Mouse (Mus musculus) adrenal gland, postnatal 25 days (tissue): Measurements from ENCODE around the gene Arf3. TPM values are rescaled to one million over a fixed set of nuclear protein-coding genes. Genes with fewer than 3 reads are reported as not detected.

Experiments
- DNase-seq: peaks from one replicate; pipeline ENCODE4 v3.0.0; 2021; ENCODE audit warnings: mixed read lengths
- total RNA-seq: library from RNA; stranded (reverse); gene quantifications from 2 replicates; pipeline ENCODE4 v1.2.3, GENCODE M21; 2021

Gene Arf3
- total RNA-seq, 1 experiment from 2014 or later, result 138 TPM

- DNase-seq, result no peak
Measured at GRCm38 (mm10) chr15:98717301-98717700, 45.7 kb downstream of the Arf3 start.

- DNase-seq, result no peak
Measured at GRCm38 (mm10) chr15:98714230-98714652, 48.8 kb downstream of the Arf3 start.

DNA sequence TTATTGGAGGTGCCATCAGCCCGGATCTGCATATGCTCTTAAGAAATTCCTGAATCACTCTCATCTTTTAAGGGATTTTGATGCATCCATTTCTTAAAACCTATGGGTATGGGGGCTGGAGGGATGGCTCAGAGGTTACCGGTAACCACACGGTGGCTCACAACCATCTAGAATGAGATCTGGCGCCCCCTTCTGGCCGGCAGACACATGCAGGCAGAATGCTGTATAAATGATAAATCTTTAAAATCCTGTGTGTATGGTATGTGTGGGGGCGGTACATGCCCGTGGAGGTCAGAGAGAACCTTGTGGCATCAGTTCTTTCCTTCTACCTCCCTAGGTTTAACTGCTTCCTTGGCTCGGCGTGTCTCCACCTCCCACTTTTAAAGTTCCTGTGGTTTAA lies 52.6 kb downstream of the Arf3 start:
- peak; percentile 77 for DNase-seq

GRCm38 (mm10) chr15:98707766-98708372 lies 55.1 kb downstream of the Arf3 start, which contains the start of gene Ccdc65:
Ccdc65 (plus strand) TSS chr15:98708207.
- DNase-seq, result peak; percentile 80

GRCm38 (mm10) chr15:98704312-98704711 lies 58.7 kb downstream of the Arf3 start:
- DNase-seq, result no peak

GRCm38 (mm10) chr15:98699190-98700105 lies 63.6 kb downstream of the Arf3 start:
- DNase-seq, result peak; percentile 93

GRCm38 (mm10) chr15:98696216-98696615 lies 66.8 kb downstream of the Arf3 start:
- DNase-seq, result no peak

GRCm38 (mm10) chr15:98695726-98696125 lies 67.3 kb downstream of the Arf3 start:
- no peak for DNase-seq

DNA sequence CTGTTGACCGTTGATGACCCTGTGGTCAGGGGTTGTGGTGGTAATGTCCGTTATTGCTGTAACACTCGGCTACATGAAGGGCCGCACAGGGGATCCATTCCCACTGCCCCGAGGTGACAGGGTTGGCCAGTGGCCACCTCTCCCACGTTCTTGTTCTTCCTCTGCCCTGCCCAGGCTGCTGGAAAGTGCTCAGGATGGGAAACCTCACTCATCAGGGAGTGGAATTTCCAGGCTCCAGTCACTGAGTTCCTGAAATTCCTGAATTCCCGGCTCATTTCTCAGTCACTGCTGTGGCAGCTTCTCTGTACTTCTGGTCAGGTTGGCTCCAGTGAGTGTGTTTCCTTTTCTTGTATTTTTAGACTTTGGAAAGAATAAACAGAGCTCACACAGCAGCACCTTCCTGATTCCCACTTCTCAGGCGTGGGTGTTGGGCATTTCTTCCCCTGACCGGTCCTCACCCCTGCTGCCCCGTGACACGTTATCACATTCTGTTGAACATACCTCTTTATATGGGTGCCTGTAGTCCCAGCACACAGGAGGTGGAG lies 70.8 kb downstream of the Arf3 start:
- no peak for DNase-seq

DNA sequence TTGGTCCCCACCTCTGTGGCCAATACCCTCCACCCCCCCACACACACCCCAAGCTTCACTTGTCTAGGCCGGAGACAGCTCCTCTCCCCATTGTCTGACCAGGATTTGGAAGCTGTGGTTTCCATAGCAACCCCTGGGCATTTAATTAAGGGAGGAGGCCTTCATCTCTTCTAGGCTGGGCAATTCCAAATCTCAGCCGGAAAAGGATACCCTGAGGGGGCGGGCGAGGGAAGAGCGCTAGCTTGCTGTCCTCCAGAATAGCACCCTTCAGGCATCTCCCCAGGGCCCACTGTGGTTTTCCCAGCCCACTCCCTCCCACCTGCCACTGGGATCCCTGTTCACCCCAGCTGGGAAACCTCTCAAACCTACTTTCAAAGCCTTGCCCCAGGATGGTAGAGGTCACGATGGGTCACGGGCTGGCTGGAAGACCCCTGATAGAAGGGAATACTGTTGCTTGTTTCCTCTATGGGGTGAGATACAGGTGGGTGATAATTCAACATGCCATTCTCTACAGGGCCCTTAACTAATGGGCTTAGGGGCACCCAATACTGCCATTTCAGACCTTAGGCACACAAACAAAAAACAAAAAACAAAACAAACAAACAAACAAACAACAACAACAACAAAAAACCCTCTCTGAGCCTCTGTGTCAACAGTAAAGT lies 71.4 kb downstream of the Arf3 start:
- no peak for DNase-seq

- DNase-seq, result no peak
Measured at GRCm38 (mm10) chr15:98689682-98690081, 73.3 kb downstream of the Arf3 start.

Other genes starting within 250 kb of the Arf3 start
- gene Kansl2, start 228.9 kb downstream of the Arf3 start, total RNA-seq, result 91.3 and 107 TPM in 2 replicates
- gene Ccnt1, start 192.3 kb downstream of the Arf3 start, total RNA-seq, result 52.2 and 55.9 TPM in 2 replicates
- not detected in 2 replicates for gene 4930415O20Rik, start 192.2 kb downstream of the Arf3 start, total RNA-seq
- 42.7 and 48.9 TPM in 2 replicates for gene Adcy6, start 153.1 kb downstream of the Arf3 start, total RNA-seq
- 12.6 and 14.3 TPM in 2 replicates for gene Cacnb3, start 132.4 kb downstream of the Arf3 start, total RNA-seq
- gene Ddx23, start 100.3 kb downstream of the Arf3 start, total RNA-seq, result 76.1 and 88.7 TPM in 2 replicates
- gene Rnd1, start 85.8 kb downstream of the Arf3 start, total RNA-seq, result 1.5 TPM in 2 replicates
- 0.21 TPM in 1 of 2 replicates, not detected in the other for gene Ccdc65, start 55.0 kb downstream of the Arf3 start, total RNA-seq
- gene Fkbp11, start 35.0 kb downstream of the Arf3 start, total RNA-seq, result 7.0 and 7.4 TPM in 2 replicates
- gene Wnt10b, start 14.9 kb upstream of the Arf3 start, total RNA-seq, result 0.43 and 0.55 TPM in 2 replicates
- gene Wnt1, start 26.6 kb upstream of the Arf3 start, total RNA-seq, result not detected in 2 replicates
- gene Ddn, start 46.3 kb upstream of the Arf3 start, total RNA-seq, result 0.09 and 0.24 TPM in 2 replicates
- gene Prkag1, start 68.3 kb upstream of the Arf3 start, total RNA-seq, result 60.4 and 78.6 TPM in 2 replicates
- 63.0 and 83.0 TPM in 2 replicates for gene Kmt2d, start 108.0 kb upstream of the Arf3 start, total RNA-seq
- 3.7 and 4.4 TPM in 2 replicates for gene Rhebl1, start 131.3 kb upstream of the Arf3 start, total RNA-seq
- 1.1 and 2.4 TPM in 2 replicates for gene Dhh, start 135.3 kb upstream of the Arf3 start, total RNA-seq
- 25.2 and 30.5 TPM in 2 replicates for gene Lmbr1l, start 155.0 kb upstream of the Arf3 start, total RNA-seq
- 285 and 323 TPM in 2 replicates for gene Tuba1b, start 171.4 kb upstream of the Arf3 start, total RNA-seq
- gene Gm49450, start 190.3 kb upstream of the Arf3 start, total RNA-seq, result not detected in 2 replicates
- 81.5 and 90.9 TPM in 2 replicates for gene Tuba1a, start 190.5 kb upstream of the Arf3 start, total RNA-seq